Mouse (Mus musculus) forebrain, embryonic 14.5 days (tissue): ENCODE measurements around the gene Usp22. TPM values are rescaled to one million over a fixed set of nuclear protein-coding genes. Genes with fewer than 3 reads are reported as not detected.

Experiments
- ATAC-seq: fragments of 200-750 bp; cut with Nextera tagmentation; 2 replicates; pipeline ENCODE4 v1.8.0; 2017; ENCODE audit warnings: mild to moderate bottlenecking, moderate library complexity
- DNase-seq: peaks from one replicate; pipeline ENCODE4 v3.0.0-alpha.2; 2015; ENCODE audit warnings: low spot score
- H3K27ac ChIP-seq: fragments of 300-500 bp; sonication (generic); 2 replicates; pipeline ENCODE4 v1.5.1; 2014; ENCODE audit warnings: low read depth, mild to moderate bottlenecking, control low read depth, low read length, moderate library complexity
- H3K27me3 ChIP-seq: fragments of 300-500 bp; sonication (generic); replicated peaks from 2 replicates; pipeline ENCODE4 v1.6.1; 2014; ENCODE audit warnings: low read length, control low read depth, mixed read lengths; ENCODE audit not compliant: control insufficient read depth, insufficient read depth
- H3K36me3 ChIP-seq: fragments of 300-500 bp; sonication (generic); 2 replicates; pipeline ENCODE4 v1.6.1; 2014; ENCODE audit warnings: low read length, control low read depth; ENCODE audit not compliant: control insufficient read depth, insufficient read depth
- H3K4me1 ChIP-seq: fragments of 300-500 bp; sonication (generic); 2 replicates; pipeline ENCODE4 v1.6.1; 2014; ENCODE audit warnings: antibody characterized with exemption, low read length, control low read depth; ENCODE audit not compliant: control insufficient read depth, insufficient read depth
- H3K4me2 ChIP-seq: fragments of 300-500 bp; sonication (generic); 2 replicates; pipeline ENCODE4 v1.6.1; 2014; ENCODE audit warnings: mild to moderate bottlenecking, control low read depth, low read length
- H3K4me3 ChIP-seq: fragments of 300-500 bp; sonication (generic); 2 replicates; pipeline ENCODE4 v1.5.1; 2014; ENCODE audit warnings: low read depth, low read length, control low read depth
- H3K9ac ChIP-seq: fragments of 300-500 bp; sonication (generic); 2 replicates; pipeline ENCODE4 v1.6.1; 2014; ENCODE audit warnings: mild to moderate bottlenecking, low read length, control low read depth, moderate library complexity
- H3K9me3 ChIP-seq: fragments of 300-500 bp; sonication (generic); replicated peaks from 2 replicates; pipeline ENCODE4 v1.6.1; 2016; ENCODE audit warnings: low read length, control low read depth, mixed read lengths; ENCODE audit not compliant: control insufficient read depth
- WGBS: fragments of 180-500 bp; shearing (Covaris S2); extraction: QIAGEN DNeasy Blood & Tissue Kit; methylation state at CpG from one replicate; pipeline ENCODE4 v1.1.7; 2014; 5-methylcytosine and 5-hydroxymethylcytosine counted together
- polyA plus RNA-seq: library from polyadenylated mRNA; unstranded; fragments of >200 nt; fragmentation: Nextera tagmentation; extraction: Ambion mirVana; gene quantifications from 2 replicates; pipeline ENCODE4 v1.2.1, GENCODE M21; 2014

The Usp22 gene
- polyA plus RNA-seq, 1 experiment from 2014 or later: 359 TPM

GRCm38 (mm10) chr11:61122769-61123288 is 52.0 kb downstream of the Usp22 start:
- Histone ChIP-seq H3K27me3 (no peaks in the 10 kb centered on the region), H3K27ac (no peak overlapping the region), H3K36me3 (no peaks in the 10 kb centered on the region), H3K9ac (no peak overlapping the region), H3K4me1 (no peaks in the 10 kb centered on the region), H3K4me2 (no peak overlapping the region), H3K9me3 (no peaks in the 10 kb centered on the region; the same call in 1 of the 2 replicates), H3K4me3 (no peak overlapping the region)
- DNase-seq (no peak), ATAC-seq (no peak)
- whole genome bisulfite sequencing: 87% methylated on average over 8 of the region's 8 CpGs

- H3K36me3 ChIP-seq: no peaks in the 10 kb centered on the region
- no peak for ATAC-seq
- H3K4me3 ChIP-seq: no peak overlapping the region
- 88% methylated on average over 9 of the region's 9 CpGs for WGBS
- no peaks in the 10 kb centered on the region for H3K4me1 ChIP-seq
- H3K27me3 ChIP-seq: no peaks in the 10 kb centered on the region
- DNase-seq: no peak
- H3K9ac ChIP-seq: no peak overlapping the region
- H3K27ac ChIP-seq: no peak overlapping the region
- H3K4me2 ChIP-seq: no peak overlapping the region
- H3K9me3 ChIP-seq: no peaks in the 10 kb centered on the region; the same call in 1 of the 2 replicates
Observed at GRCm38 (mm10) chr11:61122283-61122768, 52.5 kb downstream of the Usp22 start.

- Histone ChIP-seq H3K27ac (no peak overlapping the region), H3K36me3 (no peaks in the 10 kb centered on the region), H3K4me1 (no peaks in the 10 kb centered on the region), H3K9me3 (no peaks in the 10 kb centered on the region; the same call in 1 of the 2 replicates), H3K4me2 (no peak overlapping the region), H3K27me3 (no peaks in the 10 kb centered on the region), H3K4me3 (no peak overlapping the region), H3K9ac (no peak overlapping the region)
- WGBS: 95% methylated on average over 3 of the region's 3 CpGs
- DNase-seq (no peak), ATAC-seq (no peak)
Observed at GRCm38 (mm10) chr11:61119996-61120583, 54.8 kb downstream of the Usp22 start.

- Histone ChIP-seq H3K36me3 (no peaks in the 10 kb centered on the region), H3K27ac (no peak overlapping the region), H3K4me3 (no peak overlapping the region), H3K4me2 (no peak overlapping the region), H3K9ac (no peak overlapping the region), H3K27me3 (no peaks in the 10 kb centered on the region), H3K9me3 (no peaks in the 10 kb centered on the region; the same call in 1 of the 2 replicates), H3K4me1 (no peaks in the 10 kb centered on the region)
- WGBS: 71% methylated on average over 8 of the region's 8 CpGs
- no peak for DNase-seq
- ATAC-seq: no peak
Observed at GRCm38 (mm10) chr11:61116226-61116625, 58.6 kb downstream of the Usp22 start.

GRCm38 (mm10) chr11:61112323-61112995 is 62.4 kb downstream of the Usp22 start:
- no peaks in the 10 kb centered on the region for H3K9me3 ChIP-seq
- H3K4me2 ChIP-seq: no peak overlapping the region
- ATAC-seq (no peak), DNase-seq (no peak)
- 88% methylated on average over 8 of the region's 8 CpGs for WGBS
- H3K27ac ChIP-seq: no peak overlapping the region
- no peaks in the 10 kb centered on the region for H3K36me3 ChIP-seq
- H3K4me1 ChIP-seq: no peaks in the 10 kb centered on the region
- no peak overlapping the region for H3K4me3 ChIP-seq
- H3K9ac ChIP-seq: no peak overlapping the region
- no peaks in the 10 kb centered on the region for H3K27me3 ChIP-seq

GRCm38 (mm10) chr11:61111472-61111871 is 63.4 kb downstream of the Usp22 start:
- DNase-seq (no peak), ATAC-seq (no peak)
- no peak overlapping the region for H3K4me3 ChIP-seq
- no peak overlapping the region for H3K9ac ChIP-seq
- no peaks in the 10 kb centered on the region for H3K4me1 ChIP-seq
- H3K4me2 ChIP-seq: no peak overlapping the region
- H3K27ac ChIP-seq: no peak overlapping the region
- 95% methylated on average over 4 of the region's 4 CpGs for WGBS
- H3K9me3 ChIP-seq: no peaks in the 10 kb centered on the region
- H3K27me3 ChIP-seq: no peaks in the 10 kb centered on the region
- no peaks in the 10 kb centered on the region for H3K36me3 ChIP-seq

- no peak for ATAC-seq
- Histone ChIP-seq H3K9me3 (no peaks in the 10 kb centered on the region), H3K27me3 (no peaks in the 10 kb centered on the region), H3K4me1 (no peaks in the 10 kb centered on the region), H3K4me3 (no peak overlapping the region), H3K36me3 (no peaks in the 10 kb centered on the region), H3K9ac (no peak overlapping the region), H3K4me2 (no peak overlapping the region), H3K27ac (no peak overlapping the region)
- WGBS: 32% methylated on average over 1 of the region's 1 CpGs
- no peak for DNase-seq
Observed at GRCm38 (mm10) chr11:61110928-61111327, 63.9 kb downstream of the Usp22 start.

GRCm38 (mm10) chr11:61110113-61110512 is 64.7 kb downstream of the Usp22 start:
- ATAC-seq: no peak
- no peaks in the 10 kb centered on the region for H3K36me3 ChIP-seq
- H3K27me3 ChIP-seq: no peaks in the 10 kb centered on the region
- DNase-seq: no peak
- 87% methylated on average over 10 of the region's 10 CpGs for WGBS
- no peak overlapping the region for H3K27ac ChIP-seq
- H3K9me3 ChIP-seq: no peaks in the 10 kb centered on the region
- H3K9ac ChIP-seq: no peak overlapping the region
- no peak overlapping the region for H3K4me3 ChIP-seq
- H3K4me1 ChIP-seq: no peaks in the 10 kb centered on the region
- H3K4me2 ChIP-seq: no peak overlapping the region

GRCm38 (mm10) chr11:61109707-61110106 is 65.1 kb downstream of the Usp22 start:
- H3K4me1 ChIP-seq: no peaks in the 10 kb centered on the region
- no peak overlapping the region for H3K27ac ChIP-seq
- DNase-seq (no peak), ATAC-seq (no peak)
- H3K4me2 ChIP-seq: no peak overlapping the region
- no peaks in the 10 kb centered on the region for H3K27me3 ChIP-seq
- no peaks in the 10 kb centered on the region for H3K9me3 ChIP-seq
- no peak overlapping the region for H3K4me3 ChIP-seq
- H3K9ac ChIP-seq: no peak overlapping the region
- H3K36me3 ChIP-seq: no peaks in the 10 kb centered on the region
- WGBS: 86% methylated on average over 6 of the region's 6 CpGs
